Mouse (Mus musculus) lung, embryonic 14.5 days (tissue): ENCODE measurements around the gene Gpr25. TPM values are rescaled to one million over a fixed set of nuclear protein-coding genes. Genes with fewer than 3 reads are reported as not detected.

ENCODE experiments used
- ATAC-seq: fragments of 200-750 bp; cut with Nextera tagmentation; 2 replicates; pipeline ENCODE4 v1.8.0; 2017; ENCODE audit warnings: mild to moderate bottlenecking, moderate TSS enrichment, moderate library complexity; ENCODE audit not compliant: insufficient read depth
- DNase-seq: peaks from one replicate; pipeline ENCODE4 v3.0.0-alpha.2; 2015
- H3K27ac ChIP-seq: fragments of 300-500 bp; sonication (generic); 2 replicates; pipeline ENCODE4 v1.5.1; 2014; ENCODE audit warnings: low read depth, mild to moderate bottlenecking, moderate library complexity
- H3K27me3 ChIP-seq: fragments of 300-500 bp; sonication (generic); 2 replicates; pipeline ENCODE4 v1.6.1; 2014; ENCODE audit warnings: low read length, control low read depth; ENCODE audit not compliant: insufficient read depth
- H3K36me3 ChIP-seq: fragments of 300-500 bp; sonication (generic); 2 replicates; pipeline ENCODE4 v1.6.1; 2014; ENCODE audit warnings: control low read depth; ENCODE audit not compliant: insufficient read depth
- H3K4me1 ChIP-seq: fragments of 300-500 bp; sonication (generic); 2 replicates; pipeline ENCODE4 v1.6.1; 2014; ENCODE audit warnings: antibody characterized with exemption, control low read depth; ENCODE audit not compliant: insufficient read depth
- H3K4me2 ChIP-seq: fragments of 300-500 bp; sonication (generic); 2 replicates; pipeline ENCODE4 v1.6.1; 2014; ENCODE audit warnings: mild to moderate bottlenecking
- H3K4me3 ChIP-seq: fragments of 300-500 bp; sonication (generic); 2 replicates; pipeline ENCODE4 v1.5.1; 2014; ENCODE audit warnings: low read depth, low read length
- H3K9ac ChIP-seq: fragments of 300-500 bp; sonication (generic); 2 replicates; pipeline ENCODE4 v1.6.1; 2014
- H3K9me3 ChIP-seq: fragments of 300-500 bp; sonication (generic); 2 replicates; pipeline ENCODE4 v1.6.1; 2016; ENCODE audit warnings: low read depth, low read length, control low read depth
- CTCF ChIP-seq: IDR thresholded peaks from 2 replicates; pipeline ENCODE4 v1.5.1; 2016; ENCODE audit warnings: antibody characterized with exemption, low read depth
- WGBS: fragments of 180-500 bp; shearing (Covaris S2); extraction: QIAGEN DNeasy Blood & Tissue Kit; methylation state at CpG from one replicate; pipeline ENCODE4 v1.1.7; 2014; 5-methylcytosine and 5-hydroxymethylcytosine counted together
- polyA plus RNA-seq: library from polyadenylated mRNA; unstranded; fragments of >200 nt; fragmentation: Nextera tagmentation; extraction: Ambion mirVana; gene quantifications from 2 replicates; pipeline ENCODE4 v1.2.1, GENCODE M21; 2014

The Gpr25 gene
- polyA plus RNA-seq, 1 experiment from 2014 or later: not detected

DNA sequence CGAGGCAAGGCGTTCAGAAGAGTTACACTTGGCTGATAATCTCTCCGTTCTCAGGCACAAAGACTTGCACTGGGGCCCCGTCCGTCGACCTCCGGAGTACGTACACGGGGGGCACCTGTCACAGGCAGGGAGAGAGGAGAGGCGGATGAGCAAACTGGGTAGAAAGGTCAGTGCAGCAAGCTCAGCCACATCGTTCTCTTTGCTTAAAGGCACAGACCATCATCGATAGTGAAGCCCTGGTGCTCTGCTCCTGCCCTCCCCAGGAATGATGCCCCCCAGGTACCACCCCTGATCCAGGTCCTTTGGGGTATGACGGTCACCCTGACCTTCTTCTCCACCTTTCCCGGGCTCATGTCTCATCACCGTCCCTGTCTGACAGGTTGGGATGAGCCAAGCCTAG lies 46.4 kb downstream of the Gpr25 start:
- Histone ChIP-seq H3K9ac (no peak overlapping the region), H3K4me2 (no peak overlapping the region), H3K27me3 (no peaks in the 10 kb centered on the region), H3K4me1 (no peaks in the 10 kb centered on the region), H3K4me3 (no peak overlapping the region), H3K9me3 (no peaks in the 10 kb centered on the region), H3K36me3 (peaks cover 46% of the 10 kb centered on the region), H3K27ac (no peak overlapping the region)
- TF ChIP-seq CTCF: no peak
- ATAC-seq (no peak), DNase-seq (no peak)
- 66% methylated on average over 15 of the region's 15 CpGs for WGBS

DNA sequence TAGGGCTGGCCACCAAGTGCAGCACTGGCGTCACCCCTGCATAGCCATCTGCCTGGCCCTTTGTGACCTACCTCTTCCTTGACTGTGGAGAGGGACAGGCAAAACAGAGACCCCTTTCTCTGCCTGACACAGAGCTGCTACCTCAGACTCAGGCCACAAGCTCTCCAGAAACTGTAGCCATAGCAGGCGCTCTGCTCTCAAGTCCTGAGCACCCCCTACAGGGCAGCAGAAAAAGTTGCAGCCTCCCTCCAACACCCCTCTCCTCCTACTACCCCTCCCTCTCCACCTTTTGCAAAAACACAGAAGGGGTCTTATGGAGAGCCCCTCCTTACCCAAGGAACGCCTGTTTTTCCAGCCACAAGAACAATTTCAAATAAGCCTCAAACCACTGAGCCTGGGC lies 47.9 kb downstream of the Gpr25 start, which contains the start of gene Mroh3:
Gene Mroh3 (minus strand): TSS at position 26 of the 400 bp plus-strand sequence.
- Histone ChIP-seq H3K4me2 (no peak within 1 kb of the TSS), H3K4me3 (no peak within 1 kb of the TSS), H3K27ac (no peak within 1 kb of the TSS), H3K9ac (no peak within 1 kb of the TSS), H3K9me3 (no peaks in the 10 kb centered on the region), H3K27me3 (no peaks in the 10 kb centered on the region), H3K36me3 (peaks cover 31% of the 10 kb centered on the region), H3K4me1 (no peaks in the 10 kb centered on the region)
- ATAC-seq (0 out of 2 replicates have a peak, but pooled peaks have one; percentile 47), DNase-seq (peak; percentile 70)
- WGBS: 53% methylated on average over 3 of the region's 3 CpGs
- TF ChIP-seq CTCF: peak; percentile 72

Other genes with a start within 250 kb of the Gpr25 start
- gene Ascl5, start 210.1 kb downstream of the Gpr25 start, polyA plus RNA-seq: not detected in 2 replicates
- not detected in 2 replicates for gene Cacna1s, start 208.1 kb downstream of the Gpr25 start, polyA plus RNA-seq
- 3.8 and 4.1 TPM in 2 replicates for gene Kif21b, start 129.5 kb downstream of the Gpr25 start, polyA plus RNA-seq
- 0.18 TPM in 1 of 2 replicates, not detected in the other for gene Mroh3, start 48.0 kb downstream of the Gpr25 start, polyA plus RNA-seq
- gene Inava, start 26.6 kb downstream of the Gpr25 start, polyA plus RNA-seq: 15.1 and 15.9 TPM in 2 replicates
- 18.2 and 20.0 TPM in 2 replicates for gene Camsap2, start 85.2 kb upstream of the Gpr25 start, polyA plus RNA-seq
- 16.4 and 17.8 TPM in 2 replicates for gene Ddx59, start 154.4 kb upstream of the Gpr25 start, polyA plus RNA-seq
- 8.9 and 11.3 TPM in 2 replicates for gene Kif14, start 205.5 kb upstream of the Gpr25 start, polyA plus RNA-seq